Comparison of ENCODE assay signal across 8 mouse cellular contexts in genomic region chr9:48984845-48985707, GRCm38 (mm10). TPM values are rescaled to one million over a fixed set of nuclear protein-coding genes. Genes with fewer than 3 reads are reported as not detected.
DNase-seq lines count a peak whose midpoint lies in the region; ATAC-seq lines count a peak whose summit lies in the region.

TSS of gene Usp28 (plus strand) at chr9:48985375.

- peak; percentile 100 for DNase-seq in adrenal gland, adult (ENCODE audit: inconsistent age in 2 of 2, low spot score in 1 of 2)
- DNase-seq in embryo, embryonic 10.5 days (ENCODE audit: low spot score), result peak; percentile 100
- DNase-seq in gastrocnemius, postnatal 14 days, result peak; percentile 100
- peak; percentile 99 for DNase-seq in intestine, embryonic 14.5 days (ENCODE audit: low spot score)
- DNase-seq in left cerebral cortex, postnatal 14 days (ENCODE audit: low spot score in 2 of 2), result peak; percentile 97 to 98
- peak; percentile 99 for DNase-seq in mesoderm, embryonic 11.5 days (ENCODE audit: low read depth, low spot score)
- peak; percentile 95 for DNase-seq in right cerebral cortex, postnatal 36 days (ENCODE audit: low spot score in 2 of 2)
- peak; percentile 99 for DNase-seq in yolk sac, embryonic 10.5 days (ENCODE audit: low spot score)

- H3K9ac ChIP-seq in intestine, embryonic 14.5 days (ENCODE audit: low read length), result peak within 1 kb of the TSS; percentile 74

- ATAC-seq in intestine, embryonic 14.5 days (replicated peaks; ENCODE audit: low FRiP score, low TSS enrichment, low read depth), result peak; percentile 94

- peak within 1 kb of the TSS; percentile 69 for H3K4me2 ChIP-seq in intestine, embryonic 14.5 days (ENCODE audit: low read length)

- intact Hi-C loops in gastrocnemius, postnatal 14 days (cut with DNase I; ENCODE audit: low total_unique reads), result no loop called here
- intact Hi-C loops in left cerebral cortex, postnatal 14 days (cut with DNase I), result no loop called here

- under 1% methylated on average over 94 of the region's 94 CpGs for WGBS in intestine, embryonic 14.5 days

- peak within 1 kb of the TSS; percentile 80 for H3K27ac ChIP-seq in intestine, embryonic 14.5 days (ENCODE audit: low read depth)

- no peaks in the 10 kb centered on the region for H3K36me3 ChIP-seq in intestine, embryonic 14.5 days (ENCODE audit: control insufficient read depth, insufficient read depth, low read length)

- H3K4me3 ChIP-seq in intestine, embryonic 14.5 days (ENCODE audit: low read depth, low read length), result peak within 1 kb of the TSS; percentile 53

- peaks cover 20% of the 10 kb centered on the region for H3K4me1 ChIP-seq in intestine, embryonic 14.5 days (replicated peaks; ENCODE audit: control insufficient read depth, insufficient read depth, low read length)

- H3K9me3 ChIP-seq in intestine, embryonic 14.5 days (ENCODE audit: control insufficient read depth, low read length), result no peaks in the 10 kb centered on the region

- H3K27me3 ChIP-seq in intestine, embryonic 14.5 days (replicated peaks; ENCODE audit: control insufficient read depth, insufficient read depth, low read length), result no peaks in the 10 kb centered on the region

RNA-seq across cellular contexts. Expression of gene Usp28, which starts in this region (rescaled TPM):
- 10 to 100 TPM; 69.9 to 98.4 TPM for total RNA-seq in gastrocnemius, postnatal 14 days (2021)
- 26.7 and 30.7 TPM in 2 replicates for polyA plus RNA-seq in intestine, embryonic 14.5 days (2014; fragmentation: Nextera tagmentation; extraction: Ambion mirVana)
- total RNA-seq in left cerebral cortex, postnatal 14 days (2021), result 10 to 100 TPM; 47.2 to 60.7 TPM

Comparison
In these comparisons a context has a peak if more than half of its experiments do, and no peak if none do; other contexts are left out.
1. Peak in every context shown above with its lines: DNase-seq, ATAC-seq, H3K4me3 ChIP-seq and H3K27ac ChIP-seq.